ENCODE assay signal across 9 mouse cellular contexts in genomic region chr1:174040523-174041177, GRCm38 (mm10). TPM values are rescaled to one million over a fixed set of nuclear protein-coding genes. Genes with fewer than 3 reads are reported as not detected.
DNase-seq lines count a peak whose midpoint lies in the region.
"Had no signal": no experiment of that assay in that cellular context is flagged by ENCODE, and none has a peak within 500 bp of the region (broad histone marks: within the 10 kb centered on the region; RNA-seq: fewer than 3 reads in every experiment).

TSS of gene Olfr433 (plus strand) at chr1:174040705.

- H3K79me2 ChIP-seq in macrophage (ENCODE audit: inconsistent target): no peaks in the 10 kb centered on the region

- peak; percentile 17 for DNase-seq in right cerebral cortex, postnatal 14 days
- DNase-seq in right cerebral cortex, postnatal 25 days: no peak
- DNase-seq in adrenal gland, postnatal 14 days: peak; percentile 34
- DNase-seq in heart, postnatal 25 days (ENCODE audit: low spot score): peak; percentile 63
- DNase-seq in cerebellum, adult 9-10 months: no peak
- DNase-seq in cerebellum, adult 18-20 months: no peak
- DNase-seq: liver, embryonic 13.5 days had no signal

- 25% methylated on average over 7 of the region's 7 CpGs for WGBS in macrophage (ENCODE audit: missing documents)

- H3K27ac ChIP-seq in macrophage: peak within 1 kb of the TSS; percentile 52
- H3K27ac ChIP-seq: liver, embryonic 13.5 days had no signal

- intact Hi-C loops in heart, postnatal 25 days (cut with DNase I): no loop called here

- no peaks in the 10 kb centered on the region for H3K36me3 ChIP-seq in macrophage (ENCODE audit: inconsistent target)
- H3K36me3 ChIP-seq: liver, embryonic 13.5 days had no signal

- no peak within 1 kb of the TSS for H3K4me3 ChIP-seq in macrophage (ENCODE audit: inconsistent target)
- H3K4me3 ChIP-seq: liver, embryonic 13.5 days had no signal

RNA-seq across cellular contexts. Expression of gene Olfr433, which starts in this region (rescaled TPM):
- not detected in 2 replicates for total RNA-seq in adrenal gland, postnatal 14 days (2021)
- total RNA-seq in heart, postnatal 25 days (2021): not detected
- 10 to 100 TPM in 1 of 26 experiments, 1 to 10 TPM in 21, under 1 TPM in 3, not detected in 1; 0.62 to 11.5 (median 3.3) TPM for total RNA-seq in macrophage (2018; cell fraction: chromatin; rRNA removed)
- total RNA-seq in macrophage (2018; cell fraction: cytosol; rRNA removed): 1 to 10 TPM in 11 of 26 experiments, under 1 TPM in 14, not detected in 1; 0.05 to 2.3 (median 0.82) TPM
- total RNA-seq in macrophage (2018; cell fraction: nucleus; rRNA removed): 10 to 100 TPM in 7 of 26 experiments, 1 to 10 TPM in 17, under 1 TPM in 1, not detected in 1; 0.24 to 18.1 (median 5.8) TPM
- polyA plus RNA-seq in macrophage (2018): 0.04 to 0.13 TPM (median 0.12 TPM) in 3 replicates
- polyA plus RNA-seq: embryonic facial prominence, embryonic 11.5 days had no signal

Comparison
In these comparisons a context has a peak if more than half of its experiments do, and no peak if none do; other contexts are left out.
1. Peak in DNase-seq in adrenal gland, postnatal 14 days; RNA of the gene not detected or under 1 TPM.
2. Peak in DNase-seq in heart, postnatal 25 days; RNA of the gene not detected or under 1 TPM.